Mouse (Mus musculus) heart, embryonic 14.5 days (tissue): ENCODE results near the gene Specc1l. TPM values are rescaled to one million over a fixed set of nuclear protein-coding genes. Genes with fewer than 3 reads are reported as not detected.
A peak's percentile ranks its signal among the peaks of the same experiment; 100 is the strongest.
"Not testable (repeated sequence)": the region's sequence is repeated elsewhere in the genome, so short reads cannot be mapped to it uniquely, and the experiment has no call there.

ENCODE experiments used
- ATAC-seq: fragments of 200-750 bp; cut with Nextera tagmentation; 2 replicates; pipeline ENCODE4 v1.8.0; 2017; ENCODE audit warnings: low read depth, moderate TSS enrichment; ENCODE audit not compliant: insufficient number of reproducible peaks, insufficient read depth, low FRiP score
- H3K27ac ChIP-seq, 2 experiments: fragments of 200-500 bp in 1 of 2; fragments of 300-500 bp in 1 of 2; sonication (generic) in 1 of 2; replicated peaks in 1 of 2; 2 replicates each; pipeline ENCODE4 v1.5.1; 2012 to 2014; ENCODE audit warnings: low read depth in 2 of 2, low read length in 2 of 2, control low read depth in 1 of 2, mild to moderate bottlenecking in 1 of 2, mixed read lengths in 1 of 2; ENCODE audit not compliant: control insufficient read depth in 1 of 2, insufficient read depth in 1 of 2
- H3K27me3 ChIP-seq: fragments of 300-500 bp; sonication (generic); 2 replicates; pipeline ENCODE4 v1.6.1; 2014; ENCODE audit warnings: mild to moderate bottlenecking, low read length, control low read depth; ENCODE audit not compliant: control insufficient read depth, insufficient read depth
- H3K36me3 ChIP-seq: fragments of 300-500 bp; sonication (generic); 2 replicates; pipeline ENCODE4 v1.6.1; 2014; ENCODE audit warnings: mild to moderate bottlenecking, control low read depth, low read length, mixed read lengths; ENCODE audit not compliant: control insufficient read depth, insufficient read depth
- H3K4me1 ChIP-seq, 2 experiments: fragments of 200-500 bp in 1 of 2; fragments of 300-500 bp in 1 of 2; sonication (generic) in 1 of 2; 2 replicates each; pipeline ENCODE4 v1.6.1; 2012 to 2014; ENCODE audit warnings: low read length in 2 of 2, control low read depth in 1 of 2, mixed read lengths in 1 of 2; ENCODE audit not compliant: control insufficient read depth in 2 of 2, insufficient read depth in 2 of 2
- H3K4me2 ChIP-seq: fragments of 300-500 bp; sonication (generic); 2 replicates; pipeline ENCODE4 v1.6.1; 2014; ENCODE audit warnings: mild to moderate bottlenecking, low read length
- H3K4me3 ChIP-seq, 2 experiments: fragments of 200-500 bp in 1 of 2; fragments of 300-500 bp in 1 of 2; sonication (generic) in 1 of 2; 2 replicates each; pipeline ENCODE4 v1.5.1; 2012 to 2014; ENCODE audit warnings: low read length in 2 of 2, mild to moderate bottlenecking in 2 of 2, control low read depth in 1 of 2, low read depth in 1 of 2, moderate library complexity in 1 of 2; ENCODE audit not compliant: control insufficient read depth in 1 of 2, insufficient read depth in 1 of 2
- H3K9ac ChIP-seq: fragments of 300-500 bp; sonication (generic); 2 replicates; pipeline ENCODE4 v1.6.1; 2014; ENCODE audit warnings: mild to moderate bottlenecking, low read length
- H3K9me3 ChIP-seq: fragments of 300-500 bp; sonication (generic); 2 replicates; pipeline ENCODE4 v1.6.1; 2016; ENCODE audit warnings: low read length, control low read depth; ENCODE audit not compliant: control insufficient read depth
- WGBS: fragments of 180-500 bp; shearing (Covaris S2); extraction: QIAGEN DNeasy Blood & Tissue Kit; methylation state at CpG from one replicate; pipeline ENCODE4 v1.1.7; 2014; 5-methylcytosine and 5-hydroxymethylcytosine counted together
- polyA plus RNA-seq: library from polyadenylated mRNA; unstranded; fragments of >200 nt; fragmentation: Nextera tagmentation; extraction: Ambion mirVana; gene quantifications from 2 replicates; pipeline ENCODE4 v1.2.1, GENCODE M21; 2014

Specc1l gene
- polyA plus RNA-seq, 1 experiment from 2014 or later = 16.7 TPM

- no peak overlapping the region for H3K27ac ChIP-seq
- H3K4me1 ChIP-seq = peaks cover 4 to 10% of the 10 kb centered on the region in 2 experiments; a peak in 3 of 4 replicates
- H3K27me3 ChIP-seq = no peaks in the 10 kb centered on the region
- no peaks in the 10 kb centered on the region for H3K9me3 ChIP-seq
- WGBS = 62% methylated on average over 5 of the region's 5 CpGs
- H3K4me2 ChIP-seq = no peak overlapping the region
- no peak for ATAC-seq
- no peak overlapping the region for H3K9ac ChIP-seq
- H3K4me3 ChIP-seq = no peak overlapping the region
- H3K36me3 ChIP-seq = no peaks in the 10 kb centered on the region
Measured at GRCm38 (mm10) chr10:75350564-75350963, 138.7 kb downstream of the Specc1l start.

- no peak overlapping the region for H3K9ac ChIP-seq
Measured at GRCm38 (mm10) chr10:75352541-75352940, 140.7 kb downstream of the Specc1l start.

GRCm38 (mm10) chr10:75353838-75354241 is 142.0 kb downstream of the Specc1l start:
- WGBS = 45% methylated on average over 8 of the region's 9 CpGs
- not testable (repeated sequence) for H3K4me2 ChIP-seq, H3K9ac ChIP-seq, H3K36me3 ChIP-seq, H3K9me3 ChIP-seq, H3K4me3 ChIP-seq, H3K27me3 ChIP-seq, ATAC-seq
- peak overlapping the region in 1 of 2 experiments; percentile 44; a peak in 1 of 4 replicates for H3K27ac ChIP-seq
- H3K4me1 ChIP-seq = peaks cover 4 to 15% of the 10 kb centered on the region in 2 experiments

More at GRCm38 (mm10) chr10:75352541-75352940, 140.7 kb downstream of the Specc1l start:
- no peak for ATAC-seq
- Histone ChIP-seq H3K27me3 (no peaks in the 10 kb centered on the region), H3K9me3 (no peaks in the 10 kb centered on the region), H3K36me3 (no peaks in the 10 kb centered on the region), H3K27ac (no peak overlapping the region), H3K4me1 (peaks cover 4 to 15% of the 10 kb centered on the region in 2 experiments), H3K4me3 (no peak overlapping the region), H3K4me2 (no peak overlapping the region)
- 91% methylated on average over 12 of the region's 12 CpGs for WGBS

DNA sequence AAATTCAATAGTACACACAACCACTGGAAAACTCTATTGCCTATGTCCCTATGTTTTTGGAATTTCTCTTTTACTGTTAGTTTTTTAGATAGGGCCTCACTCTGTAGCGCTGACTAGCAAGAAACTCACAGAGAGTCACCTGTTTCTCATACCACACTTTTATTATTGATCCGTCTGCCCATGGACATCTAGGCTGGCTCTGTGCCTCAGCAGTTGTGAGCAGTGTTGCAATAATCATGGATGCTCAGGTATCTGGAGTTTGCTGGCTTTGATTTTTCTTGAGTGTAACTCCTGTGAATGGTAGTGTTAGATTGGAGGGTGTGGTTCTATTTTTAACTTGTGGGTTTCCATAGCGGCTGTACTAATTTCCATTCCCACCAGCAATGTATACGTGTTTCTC is 143.5 kb downstream of the Specc1l start:
- H3K4me2 ChIP-seq = no peak overlapping the region

More for the DNA sequence above, 143.5 kb downstream of the Specc1l start:
- H3K27me3 ChIP-seq = no peaks in the 10 kb centered on the region
- no peak for ATAC-seq
- no peak overlapping the region for H3K9ac ChIP-seq
- H3K4me3 ChIP-seq = no peak overlapping the region
- H3K9me3 ChIP-seq = no peaks in the 10 kb centered on the region
- H3K36me3 ChIP-seq = no peaks in the 10 kb centered on the region
- H3K27ac ChIP-seq = no peak overlapping the region
- H3K4me1 ChIP-seq = peaks cover 4 to 15% of the 10 kb centered on the region in 2 experiments
- 30% methylated on average over 4 of the region's 4 CpGs for WGBS

Other genes with a start within 250 kb of the Specc1l start
- 0.67 and 0.76 TPM in 2 replicates for gene Gnaz, start 244.9 kb upstream of the Specc1l start, polyA plus RNA-seq
- gene Rsph14, start 179.5 kb upstream of the Specc1l start, polyA plus RNA-seq = not detected in 2 replicates
- gene Rab36, start 175.0 kb upstream of the Specc1l start, polyA plus RNA-seq = 2.0 and 4.5 TPM in 2 replicates
- 14.5 and 14.6 TPM in 2 replicates for gene Bcr, start 151.5 kb upstream of the Specc1l start, polyA plus RNA-seq
- gene Adora2a, start 104.8 kb downstream of the Specc1l start, polyA plus RNA-seq = 4.9 and 6.8 TPM in 2 replicates
- 0.65 and 0.75 TPM in 2 replicates for gene Upb1, start 189.0 kb downstream of the Specc1l start, polyA plus RNA-seq